Mouse (Mus musculus): ENCODE data around the gene Gfer.
"Not testable (repeated sequence)": the region's sequence is repeated elsewhere in the genome, so short reads cannot be mapped to it uniquely, and the experiment has no call there.

Gfer gene

DNA sequence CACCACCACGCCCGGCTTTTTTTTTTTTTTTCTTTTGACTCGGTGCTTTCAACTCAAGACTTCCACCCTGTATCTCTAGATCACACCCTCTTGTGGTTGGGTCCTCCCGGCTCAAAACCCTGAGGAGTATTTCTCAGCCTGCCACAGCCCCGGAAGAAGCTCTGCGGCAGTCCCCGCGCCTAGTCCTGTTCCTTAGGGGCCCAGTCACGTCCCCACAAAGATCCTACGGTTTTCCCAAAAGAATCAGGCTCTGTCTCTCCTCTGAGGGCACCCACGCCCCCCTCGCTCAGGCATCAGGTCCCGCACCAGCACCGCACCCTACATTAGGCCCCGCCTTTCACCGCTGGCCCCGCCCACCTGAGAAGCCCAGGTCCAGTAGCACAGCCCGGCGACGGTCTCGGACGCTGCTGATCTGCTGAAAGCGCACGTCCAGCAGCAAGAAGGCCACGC is 8.8 kb downstream of the Gfer start:
- peak; percentile 63 for DNase-seq

DNA sequence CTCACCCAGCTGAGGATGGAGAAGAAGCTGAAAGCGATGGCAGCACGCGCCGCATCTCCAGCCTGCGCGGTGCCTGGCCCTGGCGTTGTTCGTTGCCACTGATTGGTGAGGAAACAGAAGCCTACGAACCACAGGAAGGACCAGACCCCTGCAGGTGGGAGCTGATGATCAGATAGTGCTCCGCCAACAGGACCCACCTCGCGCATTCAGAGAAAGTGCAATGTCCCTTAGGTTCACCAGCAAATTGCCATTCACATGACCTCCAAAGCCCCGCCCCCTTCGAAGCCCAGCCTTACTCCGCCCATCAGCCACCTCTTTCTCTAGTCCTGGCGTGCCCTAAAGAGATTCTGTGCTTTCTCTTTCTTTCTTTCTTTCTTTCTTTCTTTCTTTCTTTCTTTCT is 9.4 kb downstream of the Gfer start:
- peak; percentile 72 for DNase-seq

DNA sequence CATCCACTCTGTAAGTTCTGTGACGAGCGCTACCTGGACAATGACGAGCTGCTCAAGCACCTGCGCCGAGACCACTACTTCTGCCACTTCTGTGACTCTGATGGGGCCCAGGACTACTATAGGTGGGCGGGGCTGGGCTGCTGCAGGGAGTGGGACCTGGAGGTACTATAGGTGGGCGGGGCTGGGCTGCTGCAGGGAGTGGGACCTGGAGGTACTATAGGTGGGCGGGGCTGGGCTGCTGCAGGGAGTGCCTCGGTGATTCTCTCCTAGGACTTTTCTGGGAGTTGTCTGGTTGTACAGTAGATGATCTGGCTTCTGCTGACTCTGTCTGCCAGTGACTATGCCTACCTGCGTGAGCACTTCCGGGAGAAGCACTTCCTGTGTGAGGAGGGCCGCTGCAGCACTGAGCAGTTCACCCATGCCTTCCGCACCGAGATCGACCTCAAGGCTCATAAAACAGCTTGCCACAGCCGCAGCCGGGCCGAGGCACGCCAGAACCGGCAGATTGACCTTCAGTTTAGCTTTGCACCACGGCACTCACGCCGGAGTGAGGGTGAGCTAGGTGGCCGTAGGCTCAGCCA is 18.4 kb downstream of the Gfer start:
- no peak for DNase-seq

DNA sequence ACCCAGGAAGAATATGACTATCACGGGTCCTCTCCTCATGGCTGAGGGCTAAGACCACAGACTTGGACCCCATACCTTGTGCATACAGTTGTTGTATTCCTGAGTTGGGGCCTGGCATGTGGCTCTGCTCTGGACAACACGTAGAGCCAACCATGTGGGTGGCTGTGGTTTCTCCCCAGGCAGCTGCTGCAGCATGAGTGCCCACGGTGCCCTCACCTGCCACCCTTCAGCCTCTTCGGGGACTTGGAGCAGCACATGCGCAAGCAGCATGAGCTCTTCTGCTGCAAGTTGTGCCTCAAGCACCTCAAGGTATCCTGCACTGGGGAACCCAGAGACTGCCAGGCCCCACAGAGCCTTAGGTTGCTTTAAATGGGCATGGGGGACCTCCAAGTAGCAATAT is 19.1 kb downstream of the Gfer start:
- DNase-seq = no peak

DNA sequence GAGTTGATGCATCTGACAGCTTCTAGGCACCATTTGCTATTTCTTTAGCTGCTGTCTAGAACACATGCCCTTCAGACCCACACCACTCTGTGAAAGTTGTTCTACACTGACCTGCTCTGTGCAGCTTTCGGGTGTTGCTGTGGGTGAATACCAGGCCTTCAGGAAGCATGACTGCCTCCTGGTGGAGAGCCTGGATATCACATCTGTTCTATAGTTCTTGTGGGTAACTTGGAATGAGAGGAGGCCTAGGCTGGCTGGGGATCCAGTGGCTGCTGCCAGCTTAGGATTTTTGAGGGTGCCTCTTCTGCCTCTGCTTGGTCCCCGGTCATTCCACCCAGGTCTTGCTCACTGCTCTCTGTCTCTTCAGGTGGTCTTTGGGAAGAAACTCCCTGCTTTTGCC is 19.8 kb downstream of the Gfer start:
- DNase-seq = peak; percentile 70

DNA sequence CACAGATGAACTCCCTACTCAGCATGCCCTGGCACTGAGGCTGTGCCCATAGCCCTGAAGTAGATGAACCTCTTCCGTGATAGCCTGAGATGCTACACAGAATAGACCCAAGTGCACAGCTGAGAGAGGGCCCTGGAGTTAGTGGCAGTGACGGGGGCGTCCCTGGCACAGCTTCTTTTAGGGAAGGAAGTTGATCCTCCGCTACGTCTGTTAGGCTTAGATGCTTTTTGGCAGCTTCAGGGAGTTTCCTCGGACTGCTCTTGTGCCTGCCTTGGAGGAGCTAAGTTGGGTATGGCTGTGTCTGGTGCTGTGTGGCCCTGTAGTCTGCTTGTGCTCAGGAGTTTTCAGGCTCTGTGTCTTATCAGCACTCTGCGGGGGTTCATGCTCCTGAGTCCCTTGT is 21.7 kb downstream of the Gfer start:
- DNase-seq = no peak

DNA sequence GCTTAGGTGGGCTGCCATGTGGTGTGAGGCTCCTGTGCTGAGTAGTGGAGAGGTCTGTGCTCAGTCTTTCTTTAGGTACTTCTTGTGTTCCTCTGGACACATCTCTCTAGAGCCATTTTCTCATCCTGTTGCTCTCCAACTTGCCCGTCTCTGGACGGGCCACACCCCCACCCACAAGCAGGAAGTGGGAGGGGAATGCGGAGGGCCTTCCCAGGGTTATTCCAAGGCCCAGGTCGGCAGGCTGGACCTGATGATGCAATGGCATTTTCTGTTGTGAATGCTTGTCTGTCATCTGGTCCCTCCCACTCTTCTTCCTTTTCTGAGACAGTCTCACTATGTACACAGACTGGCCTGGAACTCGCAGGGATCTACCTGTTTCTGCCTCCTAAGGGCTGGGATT is 23.8 kb downstream of the Gfer start:
- DNase-seq = no peak

DNA sequence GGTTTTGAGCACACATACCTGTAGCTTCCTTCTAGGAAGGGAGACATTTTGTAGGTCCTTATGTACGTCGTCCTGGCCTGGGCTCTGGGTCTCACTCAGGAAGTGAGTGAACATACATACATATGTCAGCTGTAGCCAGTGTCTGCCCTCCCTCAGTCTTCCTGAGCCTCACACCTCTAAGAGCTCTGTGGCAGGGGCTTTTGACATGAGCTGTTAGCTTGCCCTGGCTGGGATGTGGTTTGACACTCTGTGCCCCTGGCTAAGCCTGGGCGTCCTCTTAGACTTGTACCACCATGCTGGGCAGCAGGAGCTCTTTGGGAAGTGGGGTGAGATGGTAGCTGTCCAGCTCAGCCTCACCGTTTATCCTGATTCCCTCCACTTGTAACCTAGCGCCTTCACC is 24.6 kb downstream of the Gfer start:
- no peak for DNase-seq

DNA sequence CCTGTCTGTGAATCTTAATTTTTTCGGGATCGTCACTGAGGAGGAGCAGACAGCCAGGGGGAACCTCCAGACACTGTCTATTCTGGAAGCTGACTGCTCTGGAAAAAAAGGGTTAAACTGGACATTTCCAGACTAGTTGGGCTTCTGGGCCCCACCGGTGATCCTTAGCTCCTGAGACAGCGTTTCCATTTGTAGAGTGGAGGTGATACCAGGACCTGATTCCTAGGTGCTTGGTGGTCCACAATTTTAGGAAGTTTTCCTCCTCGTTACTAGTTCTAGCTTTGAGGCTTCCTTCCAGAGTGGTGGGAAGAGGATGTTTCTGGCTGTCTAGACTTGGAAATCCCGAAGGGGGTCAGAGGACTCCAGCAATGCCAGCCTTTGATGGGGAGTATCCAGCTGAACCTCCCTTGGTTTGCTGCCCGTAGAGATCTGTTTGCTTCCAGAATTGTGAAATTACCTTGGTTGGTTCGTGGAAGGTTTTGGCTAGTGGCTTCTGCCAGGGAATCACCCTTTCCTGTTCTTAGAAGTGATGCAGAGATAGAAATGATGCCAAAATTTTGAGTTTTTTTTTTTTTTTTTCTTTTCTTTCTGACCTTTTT is 25.6 kb downstream of the Gfer start:
- no peak for DNase-seq

DNA sequence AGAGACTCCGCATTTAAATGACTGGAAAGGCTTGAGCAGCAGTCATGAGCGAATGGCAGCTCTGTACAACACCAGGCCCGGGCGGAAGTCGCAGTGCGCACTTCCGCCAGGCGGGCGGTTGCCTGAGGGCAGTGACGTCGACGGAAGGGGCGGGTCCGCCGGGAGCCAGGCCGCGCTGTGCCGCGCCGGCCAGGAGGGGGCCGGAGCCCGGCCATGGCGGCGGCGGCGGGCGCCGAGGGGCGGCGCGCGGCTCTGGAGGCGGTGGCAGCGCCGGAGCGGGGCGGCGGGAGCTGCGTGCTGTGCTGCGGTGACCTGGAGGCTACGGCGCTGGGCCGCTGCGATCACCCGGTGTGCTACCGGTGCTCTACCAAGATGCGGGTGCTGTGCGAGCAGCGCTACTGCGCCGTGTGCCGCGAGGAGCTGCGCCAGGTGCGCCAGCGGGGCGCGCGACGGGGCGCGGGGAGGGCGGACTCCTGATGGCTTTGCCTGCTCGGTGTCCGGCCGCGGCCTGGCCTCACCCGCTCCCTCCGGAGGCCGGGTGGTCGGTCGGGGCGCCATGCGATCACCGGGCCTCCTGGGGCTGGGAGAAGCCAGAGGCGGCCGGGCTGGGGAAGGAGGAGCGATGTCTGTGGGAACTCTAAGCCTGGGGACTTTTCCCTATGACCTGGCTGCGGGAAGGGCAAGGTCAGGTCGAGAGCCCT is 26.3 kb downstream of the Gfer start, which contains the start of gene Zfp598:
Zfp598 (plus strand) TSS at position 143 of the 701 bp plus-strand sequence.
- DNase-seq = peak; percentile 97

DNA sequence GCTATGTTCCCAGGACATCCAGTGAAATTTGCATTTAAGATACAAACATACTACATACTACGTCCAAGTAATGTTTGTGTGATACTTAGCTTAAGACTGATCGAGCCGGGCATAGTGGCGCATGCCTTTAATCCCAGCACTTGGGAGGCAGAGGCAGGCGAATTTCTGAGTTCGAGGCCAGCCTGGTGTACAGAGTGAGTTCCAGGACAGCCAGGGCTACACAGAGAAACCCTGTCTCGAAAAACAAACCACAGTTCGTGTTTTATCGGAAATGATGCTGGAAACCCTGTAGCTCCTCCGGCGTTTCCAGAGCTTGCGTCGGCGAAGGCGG is 26.8 kb downstream of the Gfer start:
- DNase-seq = not testable (repeated sequence)

DNA sequence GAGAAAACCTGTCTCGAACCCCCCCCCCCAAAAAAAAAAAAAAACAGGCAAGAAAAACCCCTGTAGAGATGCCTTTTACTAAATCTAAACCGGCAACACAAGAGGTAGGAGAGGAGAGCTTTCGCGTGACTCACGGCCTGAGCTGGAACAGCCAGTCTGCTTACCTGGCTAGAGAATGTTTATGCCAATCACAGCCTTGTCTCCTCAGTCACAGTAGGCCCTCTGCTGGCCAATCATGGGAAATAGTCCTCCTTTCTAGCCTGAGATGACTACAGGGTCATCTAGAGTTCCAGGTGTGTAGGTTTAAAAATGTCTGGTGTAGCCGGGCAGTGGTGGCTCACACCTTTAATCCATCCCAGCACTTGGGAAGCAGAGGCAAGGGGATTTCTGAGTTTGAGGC is 28.5 kb downstream of the Gfer start:
- DNase-seq = peak; percentile 56

DNA sequence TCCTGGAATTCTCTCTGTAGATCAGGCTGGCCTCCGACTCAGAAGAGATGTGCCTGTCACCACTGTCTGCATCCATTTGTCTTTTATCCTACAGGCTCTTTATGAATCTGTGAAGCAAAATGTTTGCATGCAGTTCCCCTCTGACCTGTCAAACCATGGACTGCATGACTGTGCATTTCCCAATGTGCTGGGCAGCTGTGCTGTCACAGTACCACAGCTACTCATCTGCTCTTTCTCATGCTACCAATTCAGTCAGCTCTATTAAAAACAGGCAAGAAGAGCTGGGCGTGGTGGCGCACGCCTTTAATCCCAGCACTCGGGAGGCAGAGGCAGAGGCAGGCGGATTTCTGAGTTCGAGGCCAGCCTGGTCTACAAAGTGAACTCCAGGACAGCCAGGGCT is 28.9 kb downstream of the Gfer start:
- DNase-seq = not testable (repeated sequence)

DNA sequence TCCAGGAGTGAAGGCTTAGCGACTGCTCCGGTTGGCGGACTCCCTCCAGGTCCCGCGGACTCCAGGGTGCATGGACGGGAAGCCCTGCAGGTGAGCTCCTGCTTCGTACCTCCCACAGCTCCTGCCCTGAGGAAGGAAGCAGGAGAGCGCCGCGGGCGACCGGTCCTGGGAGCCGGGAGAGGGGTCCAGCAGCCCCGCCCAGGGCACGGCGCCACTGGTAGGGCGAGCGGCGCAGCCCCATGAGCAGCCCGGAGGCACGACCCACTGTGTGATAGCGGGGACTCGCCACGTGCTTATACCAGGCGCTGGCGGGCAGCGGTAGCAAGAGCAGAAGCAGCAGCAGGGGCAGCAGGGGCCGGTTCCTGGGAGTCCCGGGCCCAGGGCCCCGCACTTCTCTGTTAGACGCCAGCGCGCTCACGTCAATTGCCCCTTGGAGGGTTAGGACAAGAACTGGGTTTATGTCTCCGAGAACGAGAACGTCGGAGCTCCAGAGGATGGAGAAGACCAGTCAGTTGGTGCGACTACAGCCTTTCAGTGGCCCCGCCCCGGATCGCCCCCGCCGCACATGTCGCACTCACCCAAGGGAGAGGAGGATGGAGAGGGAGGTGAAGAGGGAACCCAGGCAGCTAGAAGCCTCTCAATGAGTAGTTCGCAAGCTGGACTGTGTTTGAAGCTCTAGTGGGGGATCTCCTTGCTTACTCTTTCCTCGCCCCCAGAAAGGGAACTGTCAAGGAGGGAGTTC is 37.8 kb downstream of the Gfer start, which contains the start of gene Npw:
Npw (minus strand) TSS at position 441 of the 742 bp plus-strand sequence.
- peak; percentile 57 for DNase-seq

DNA sequence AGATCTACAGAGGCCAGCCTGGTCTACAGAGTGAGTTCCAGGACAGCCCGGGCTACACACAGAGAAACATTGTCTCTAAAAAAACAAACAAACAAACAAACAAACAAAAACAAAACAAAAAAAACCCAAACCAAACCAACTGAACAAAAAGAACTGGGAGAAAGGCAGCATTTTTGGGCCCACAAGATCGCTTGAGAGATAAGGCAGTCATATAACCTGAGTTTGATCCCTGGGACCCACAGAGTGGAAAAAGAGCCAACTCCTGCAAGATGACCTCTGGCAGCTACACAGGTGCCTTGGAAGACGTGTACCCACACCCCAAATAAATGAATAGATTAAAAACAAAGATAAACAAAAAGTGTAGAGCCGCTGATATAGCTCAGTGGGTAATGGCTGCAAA is 41.0 kb downstream of the Gfer start:
- no peak for DNase-seq

DNA sequence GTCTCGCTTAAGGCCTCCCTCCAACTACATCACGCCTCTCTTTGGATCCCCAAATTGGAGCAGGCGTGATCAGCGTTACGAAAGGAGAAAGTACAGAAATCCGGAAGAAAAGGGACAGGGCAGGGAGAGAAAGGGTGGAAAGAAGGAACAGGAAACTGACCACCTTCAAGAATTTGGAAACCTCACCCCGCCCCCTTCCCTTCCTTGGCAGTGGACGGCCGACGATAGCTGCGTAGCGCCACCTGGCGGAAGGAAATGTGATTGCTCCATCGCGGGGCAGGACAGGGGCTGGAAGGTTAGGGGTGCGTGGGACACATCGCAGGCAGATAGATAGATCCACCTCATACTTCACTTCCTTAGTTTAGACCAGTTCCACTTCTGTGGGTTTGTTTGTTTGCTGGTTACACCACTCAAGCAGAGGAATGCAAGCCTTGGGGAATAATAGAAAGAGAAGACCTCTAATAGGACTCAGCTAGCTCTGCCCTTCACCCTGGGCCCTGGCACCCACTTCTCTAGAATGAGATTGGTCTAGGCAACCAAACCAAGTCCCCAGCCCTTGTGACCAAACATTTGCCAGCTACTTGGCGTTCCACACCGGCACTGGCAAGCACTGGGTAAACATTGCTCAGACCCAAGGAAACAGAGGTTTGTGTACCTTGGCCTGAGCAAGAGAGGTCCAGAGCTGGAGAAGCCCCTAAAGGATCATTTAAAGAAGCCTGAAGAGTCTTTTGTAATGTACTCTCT is 41.8 kb downstream of the Gfer start:
- peak; percentile 92 for DNase-seq

DNA sequence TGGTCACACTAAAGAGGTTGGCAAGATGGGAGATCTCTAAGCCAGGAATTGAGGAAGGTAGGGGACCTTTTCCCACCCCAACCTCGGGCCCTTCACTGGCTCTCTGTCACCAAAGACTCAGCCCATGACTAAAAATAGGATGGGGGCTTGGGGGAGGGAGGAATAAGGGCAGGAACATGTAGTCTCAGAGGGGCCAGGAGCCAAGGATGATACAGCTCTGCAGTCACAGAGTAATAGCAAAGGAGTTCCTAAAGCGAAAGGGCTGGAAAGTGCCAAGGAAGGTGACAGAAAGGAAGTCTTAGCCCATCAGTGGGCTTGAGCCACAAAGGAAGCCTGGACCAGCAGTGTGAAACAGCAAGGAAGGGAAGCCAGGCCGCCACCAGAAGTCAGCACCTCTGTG is 44.1 kb downstream of the Gfer start:
- DNase-seq = no peak

DNA sequence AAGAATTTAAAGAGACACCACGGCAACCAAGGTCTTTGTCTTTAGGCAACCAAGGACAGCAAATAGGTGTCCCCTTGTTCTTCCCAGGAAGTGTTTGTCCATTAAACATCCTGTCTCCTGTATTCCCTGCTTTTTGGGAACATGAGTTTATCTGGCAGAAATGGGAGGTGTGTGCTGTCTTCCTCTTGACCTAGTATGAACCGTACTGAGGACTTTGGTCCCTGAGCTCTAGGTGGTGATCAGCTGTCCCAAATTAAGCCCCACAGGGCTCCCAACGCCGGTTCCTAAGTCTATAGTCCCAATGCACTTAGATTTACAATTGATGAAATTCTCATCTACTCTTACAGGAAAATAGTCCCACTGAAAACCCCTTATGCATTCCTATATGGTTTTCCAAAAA is 45.2 kb downstream of the Gfer start:
- DNase-seq = no peak

DNA sequence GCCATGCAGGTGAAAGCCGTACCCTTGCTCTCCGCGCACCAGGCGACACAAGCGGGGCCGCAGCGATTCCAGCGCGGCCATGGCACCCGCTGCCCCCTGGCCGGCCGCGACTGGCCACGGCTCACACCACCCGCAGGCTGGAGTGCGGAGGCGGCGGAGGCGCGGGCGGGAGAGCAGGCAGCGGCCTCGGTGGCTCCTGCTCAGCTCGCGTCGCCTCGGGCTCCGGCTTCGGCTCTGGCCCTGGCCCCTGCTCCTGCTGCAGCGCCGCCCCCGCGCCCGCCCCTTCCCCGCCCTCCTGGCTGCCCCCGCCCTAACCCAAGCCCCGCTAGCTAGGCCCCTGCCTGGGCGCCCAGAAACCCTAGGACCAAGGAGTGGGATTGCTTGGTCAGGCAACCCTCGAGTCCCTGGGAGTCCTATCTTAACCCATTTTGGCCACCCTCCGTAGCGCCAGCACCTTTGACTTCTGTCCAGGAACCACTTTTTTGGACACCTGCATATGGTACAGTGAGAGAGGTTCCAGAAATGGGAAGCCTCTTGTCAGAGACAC is 45.8 kb downstream of the Gfer start, which contains the start of gene Slc9a3r2:
Slc9a3r2 (minus strand) TSS at position 258 of the 547 bp plus-strand sequence.
- DNase-seq = peak; percentile 83

DNA sequence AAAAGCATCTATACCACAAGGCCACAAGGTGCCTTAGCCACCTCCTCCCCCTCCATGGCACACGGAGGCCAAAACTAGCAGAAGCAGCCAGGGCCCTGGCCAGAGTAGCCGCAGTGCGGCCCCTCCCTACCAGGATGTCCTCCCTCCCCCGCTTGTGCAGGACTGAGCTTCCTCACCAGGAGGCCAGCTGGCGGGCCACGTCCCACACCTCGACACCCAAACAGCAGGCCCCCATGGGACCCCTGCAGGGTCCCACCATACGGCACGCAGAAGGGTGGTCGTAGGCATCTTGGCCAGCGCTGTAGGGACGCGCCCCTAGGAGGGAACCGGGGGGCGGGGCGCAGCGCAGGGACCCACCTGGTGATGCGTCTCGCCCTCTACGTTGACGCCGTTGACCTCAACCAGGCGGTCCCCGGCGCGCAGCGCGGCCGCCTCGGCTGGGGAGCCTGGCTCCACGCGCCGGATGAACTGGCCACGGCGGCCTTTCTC is 46.3 kb downstream of the Gfer start:
- DNase-seq = peak; percentile 62

DNA sequence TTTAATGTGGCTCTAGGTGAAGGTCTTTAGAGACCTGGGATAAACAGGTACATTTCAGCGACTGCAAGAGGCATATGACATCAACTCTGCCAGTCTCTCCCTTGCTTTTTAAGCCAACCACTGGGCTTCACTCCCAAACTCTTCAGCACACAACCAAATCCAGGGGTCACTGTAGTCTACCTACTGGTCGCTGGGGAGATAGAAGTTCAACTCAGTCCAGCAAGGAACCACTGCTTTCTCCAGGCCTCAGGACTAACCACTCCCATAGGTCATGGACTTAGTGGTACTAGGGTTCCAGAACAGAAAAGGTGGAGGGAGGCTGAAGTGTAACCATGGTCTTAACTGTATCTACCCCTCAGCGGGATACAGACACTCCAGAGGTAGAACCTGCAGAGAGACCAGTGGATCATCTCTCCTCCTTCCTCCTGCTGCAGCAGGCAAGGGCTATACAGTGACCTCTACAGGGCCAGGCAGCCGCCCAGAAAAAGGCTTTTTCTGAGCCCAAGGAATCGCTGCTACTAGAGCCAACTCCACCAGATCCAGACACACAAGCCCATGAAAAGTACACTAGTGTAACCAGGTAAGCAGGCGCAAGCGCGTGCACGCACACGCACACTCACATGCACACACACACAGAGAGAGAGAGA is 47.1 kb downstream of the Gfer start:
- no peak for DNase-seq

DNA sequence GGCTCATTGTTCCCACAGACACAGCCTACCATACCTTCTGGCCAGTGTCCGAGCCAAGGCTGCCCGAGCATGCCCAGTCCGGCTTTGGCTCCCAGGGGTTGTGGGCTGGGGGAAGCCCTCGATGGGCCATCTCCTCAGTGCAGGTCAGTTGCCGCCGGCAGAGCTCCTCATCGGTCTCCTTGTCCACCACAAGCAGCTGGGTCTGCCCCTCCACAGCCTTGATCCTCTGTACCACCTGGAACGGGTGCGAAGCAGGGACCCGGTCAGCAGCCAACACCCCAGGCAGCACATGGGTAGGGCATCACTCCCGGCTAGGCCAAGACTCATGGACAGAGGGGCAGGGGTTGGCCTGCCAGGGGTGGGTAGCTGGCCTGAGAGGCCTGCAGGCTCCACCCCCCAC is 48.5 kb downstream of the Gfer start:
- no peak for DNase-seq

All from embryo, embryonic 11 days (tissue).